Mouse (Mus musculus): ENCODE results near the gene Asb1.

The Asb1 gene

GRCm38 (mm10) chr1:91605632-91606031, 65.3 kb downstream of the Asb1 start:
- no peak for DNase-seq (ENCODE audit: low read depth, low spot score)

GRCm38 (mm10) chr1:91606701-91607100, 66.4 kb downstream of the Asb1 start:
- DNase-seq (ENCODE audit: low read depth, low spot score): peak; percentile 35

DNA sequence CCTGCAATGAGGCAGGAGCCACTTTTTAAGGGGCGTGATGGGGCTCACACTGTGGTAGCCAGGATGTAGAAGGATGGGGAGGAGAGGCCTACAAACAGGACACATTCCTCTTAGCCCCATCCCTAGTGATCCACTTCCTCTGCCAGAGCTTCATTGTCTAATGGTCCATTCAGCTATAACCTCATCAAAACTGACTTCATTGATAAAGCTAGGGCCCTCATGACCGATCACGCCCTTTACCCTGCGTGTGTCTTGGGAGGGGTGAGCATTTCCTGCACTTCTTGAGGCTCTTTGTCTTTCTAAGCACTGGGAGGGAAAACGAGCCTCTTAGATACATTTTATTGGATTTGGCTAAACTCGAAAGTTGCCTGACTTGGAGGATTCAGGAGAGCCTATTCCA, 66.8 kb downstream of the Asb1 start:
- peak; percentile 46 for DNase-seq (ENCODE audit: low read depth, low spot score)

Measured in ES-CJ7 (cell line).